Mouse (Mus musculus): Measurements from ENCODE around the gene Eef2k. TPM values are rescaled to one million over a fixed set of nuclear protein-coding genes. Genes with fewer than 3 reads are reported as not detected.

Gene Eef2k
- polyA plus RNA-seq, 1 experiment from 2014 or later = 54.1 TPM

DNA sequence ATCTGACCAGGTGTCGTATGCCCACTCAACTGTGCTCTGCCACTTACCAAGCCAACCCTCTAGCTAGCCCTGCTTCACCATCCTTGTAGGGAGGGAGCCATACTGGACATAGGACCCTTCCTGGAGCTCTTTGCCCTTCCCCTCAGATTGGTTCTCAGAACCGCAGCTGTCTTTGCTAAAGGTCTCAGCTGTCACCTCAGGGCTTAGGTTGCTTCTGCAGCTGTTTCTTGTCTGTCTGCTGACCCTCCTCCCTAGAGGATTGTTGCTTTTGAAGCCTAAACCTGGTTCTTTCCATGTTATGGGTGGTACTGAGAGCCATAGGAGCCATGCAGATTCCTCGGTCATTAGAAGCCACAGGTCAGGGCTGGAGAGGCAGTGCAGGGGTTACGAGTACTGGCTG lies 40.0 kb downstream of the Eef2k start:
- 80% methylated on average over 4 of the region's 4 CpGs for WGBS
- Histone ChIP-seq H3K9ac (ENCODE audit: low read depth, low read length) (no peak overlapping the region), H3K27ac (ENCODE audit: low read length) (no peak overlapping the region), H3K4me3 (ENCODE audit: low read length) (no peak overlapping the region), H3K9me3 (ENCODE audit: control insufficient read depth, low read length) (no peaks in the 10 kb centered on the region), H3K36me3 (ENCODE audit: control insufficient read depth, insufficient read depth, low read length) (peaks cover 18% of the 10 kb centered on the region), H3K4me1 (ENCODE audit: control insufficient read depth, insufficient read depth, low read length) (no peaks in the 10 kb centered on the region), H3K4me2 (ENCODE audit: low read depth, low read length) (no peak overlapping the region), H3K27me3 (replicated peaks; ENCODE audit: control insufficient read depth, insufficient read depth, low read length) (no peaks in the 10 kb centered on the region)
- no peak for ATAC-seq

DNA sequence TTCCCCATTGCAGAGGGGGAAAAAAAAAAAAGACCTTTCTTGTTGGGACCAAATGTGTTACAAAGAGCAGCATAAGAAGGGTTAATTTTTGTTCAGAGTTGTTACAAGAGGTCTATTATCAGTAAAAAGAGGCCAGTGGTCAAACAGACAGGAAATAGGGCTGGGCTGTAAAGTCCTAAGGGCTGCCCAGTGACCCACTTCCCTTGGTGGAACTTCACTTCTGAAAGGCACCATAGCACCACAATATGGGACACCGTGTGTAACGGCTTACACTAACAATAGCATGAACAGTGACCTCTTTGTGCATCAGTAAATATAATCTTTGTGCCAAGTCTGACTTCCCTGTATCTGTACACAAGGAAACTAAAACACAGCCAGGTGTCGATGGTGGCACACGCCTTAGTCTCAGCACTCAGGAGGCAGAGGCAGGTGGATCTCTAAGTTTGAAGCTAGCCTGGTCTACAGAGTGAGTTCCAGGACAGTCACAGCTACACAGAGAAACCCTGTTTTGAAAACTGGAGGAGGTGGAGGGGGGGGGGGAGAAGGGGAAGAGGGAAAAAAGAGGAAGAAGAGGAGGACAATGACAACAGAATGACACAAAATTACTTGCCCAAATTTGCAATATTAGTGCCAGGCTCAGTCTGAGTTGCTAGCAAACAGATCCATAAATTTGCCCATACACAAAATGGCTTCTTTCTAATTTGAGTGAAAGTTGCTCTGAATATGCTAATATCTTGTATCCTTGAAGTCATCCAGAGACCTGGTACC lies 41.1 kb downstream of the Eef2k start:
- H3K4me2 ChIP-seq (ENCODE audit: low read depth, low read length) = no peak overlapping the region
- no peaks in the 10 kb centered on the region for H3K4me1 ChIP-seq (ENCODE audit: control insufficient read depth, insufficient read depth, low read length)
- ATAC-seq = no peak
- H3K4me3 ChIP-seq (ENCODE audit: low read length) = no peak overlapping the region
- H3K27me3 ChIP-seq (replicated peaks; ENCODE audit: control insufficient read depth, insufficient read depth, low read length) = no peaks in the 10 kb centered on the region
- H3K9ac ChIP-seq (ENCODE audit: low read depth, low read length) = no peak overlapping the region
- peaks cover 19% of the 10 kb centered on the region for H3K36me3 ChIP-seq (ENCODE audit: control insufficient read depth, insufficient read depth, low read length)
- WGBS = 83% methylated on average over 4 of the region's 4 CpGs
- no peak overlapping the region for H3K27ac ChIP-seq (ENCODE audit: low read length)
- H3K9me3 ChIP-seq (ENCODE audit: control insufficient read depth, low read length) = no peaks in the 10 kb centered on the region

DNA sequence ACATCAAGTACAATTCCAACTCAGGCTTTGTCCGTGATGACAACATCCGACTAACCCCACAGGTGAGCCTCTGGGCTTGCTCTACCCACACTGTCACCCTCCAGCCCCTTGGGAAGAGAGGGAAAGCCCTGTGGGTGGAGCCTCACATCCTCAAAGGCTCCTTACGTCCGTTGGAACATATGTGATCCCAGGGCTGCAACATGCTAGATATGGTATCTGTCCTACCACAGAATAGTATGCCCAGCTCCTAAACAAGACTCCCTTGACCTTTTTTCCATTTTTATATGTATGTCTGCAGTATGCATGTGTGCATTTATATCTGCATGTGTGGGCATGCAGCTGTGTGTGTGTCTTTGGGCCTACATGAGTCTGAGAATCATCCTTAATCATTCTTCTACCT lies 42.1 kb downstream of the Eef2k start:
- Histone ChIP-seq H3K27ac (ENCODE audit: low read length) (no peak overlapping the region), H3K36me3 (ENCODE audit: control insufficient read depth, insufficient read depth, low read length) (peaks cover 23% of the 10 kb centered on the region), H3K27me3 (replicated peaks; ENCODE audit: control insufficient read depth, insufficient read depth, low read length) (no peaks in the 10 kb centered on the region), H3K4me2 (ENCODE audit: low read depth, low read length) (no peak overlapping the region), H3K9ac (ENCODE audit: low read depth, low read length) (no peak overlapping the region), H3K4me3 (ENCODE audit: low read length) (no peak overlapping the region), H3K4me1 (ENCODE audit: control insufficient read depth, insufficient read depth, low read length) (no peaks in the 10 kb centered on the region), H3K9me3 (ENCODE audit: control insufficient read depth, low read length) (no peaks in the 10 kb centered on the region)
- 94% methylated on average over 4 of the region's 4 CpGs for WGBS
- ATAC-seq = no peak

DNA sequence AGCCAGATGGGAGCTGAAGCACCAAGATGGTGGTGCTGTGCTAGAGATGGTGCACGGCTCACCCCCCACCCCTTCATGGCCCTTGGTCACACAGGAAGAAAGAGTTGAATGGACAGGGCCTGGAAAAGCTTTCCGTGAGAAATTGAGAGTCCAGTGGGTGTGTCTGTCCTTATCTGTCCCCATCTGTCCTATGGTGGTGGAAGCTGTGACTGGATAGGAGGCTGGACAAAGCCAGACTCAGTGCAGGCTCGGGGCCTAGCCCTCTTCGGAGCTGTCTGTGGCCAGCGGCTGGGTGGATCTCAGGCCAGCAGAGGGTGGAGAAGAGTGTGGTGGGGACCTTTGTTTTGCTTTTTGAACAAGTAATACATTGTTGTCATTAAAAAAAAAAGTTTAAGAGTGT lies 50.5 kb downstream of the Eef2k start:
- peaks cover 21% of the 10 kb centered on the region for H3K36me3 ChIP-seq (ENCODE audit: control insufficient read depth, insufficient read depth, low read length)
- ATAC-seq = no peak

DNA sequence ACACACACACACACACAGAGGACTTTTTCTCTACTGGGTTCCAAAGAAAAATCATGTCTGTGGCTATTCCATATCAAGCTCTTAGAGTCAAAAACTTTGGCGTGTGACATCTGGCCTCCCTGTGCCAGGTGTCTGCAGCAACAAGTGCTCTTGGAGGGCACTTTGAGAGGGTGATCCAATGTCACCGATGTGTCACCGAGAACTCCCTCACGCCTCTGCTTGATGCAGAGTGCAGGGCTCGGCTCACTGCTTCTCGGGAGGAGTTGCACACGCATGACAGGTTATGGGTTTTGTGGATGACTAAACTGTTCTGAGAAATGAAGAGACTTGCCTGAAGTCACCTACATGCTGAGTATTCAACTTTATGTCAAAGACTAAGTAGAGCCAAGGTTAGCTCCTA lies 54.4 kb downstream of the Eef2k start:
- ATAC-seq = no peak
- Histone ChIP-seq H3K27me3 (replicated peaks; ENCODE audit: control insufficient read depth, insufficient read depth, low read length) (no peaks in the 10 kb centered on the region), H3K4me2 (ENCODE audit: low read depth, low read length) (no peak overlapping the region), H3K4me3 (ENCODE audit: low read length) (no peak overlapping the region), H3K4me1 (ENCODE audit: control insufficient read depth, insufficient read depth, low read length) (no peaks in the 10 kb centered on the region), H3K9me3 (ENCODE audit: control insufficient read depth, low read length) (no peaks in the 10 kb centered on the region), H3K36me3 (ENCODE audit: control insufficient read depth, insufficient read depth, low read length) (peaks cover 9% of the 10 kb centered on the region; the same call in 1 of the 2 replicates), H3K9ac (ENCODE audit: low read depth, low read length) (no peak overlapping the region), H3K27ac (ENCODE audit: low read length) (no peak overlapping the region)
- 93% methylated on average over 7 of the region's 7 CpGs for WGBS

More for the DNA sequence above, 50.5 kb downstream of the Eef2k start:
- Histone ChIP-seq H3K9me3 (ENCODE audit: control insufficient read depth, low read length) (no peaks in the 10 kb centered on the region), H3K4me1 (ENCODE audit: control insufficient read depth, insufficient read depth, low read length) (no peaks in the 10 kb centered on the region), H3K27me3 (replicated peaks; ENCODE audit: control insufficient read depth, insufficient read depth, low read length) (no peaks in the 10 kb centered on the region), H3K4me2 (ENCODE audit: low read depth, low read length) (no peak overlapping the region), H3K4me3 (ENCODE audit: low read length) (no peak overlapping the region), H3K27ac (ENCODE audit: low read length) (no peak overlapping the region), H3K9ac (ENCODE audit: low read depth, low read length) (no peak overlapping the region)
- WGBS = 77% methylated on average over 5 of the region's 5 CpGs

DNA sequence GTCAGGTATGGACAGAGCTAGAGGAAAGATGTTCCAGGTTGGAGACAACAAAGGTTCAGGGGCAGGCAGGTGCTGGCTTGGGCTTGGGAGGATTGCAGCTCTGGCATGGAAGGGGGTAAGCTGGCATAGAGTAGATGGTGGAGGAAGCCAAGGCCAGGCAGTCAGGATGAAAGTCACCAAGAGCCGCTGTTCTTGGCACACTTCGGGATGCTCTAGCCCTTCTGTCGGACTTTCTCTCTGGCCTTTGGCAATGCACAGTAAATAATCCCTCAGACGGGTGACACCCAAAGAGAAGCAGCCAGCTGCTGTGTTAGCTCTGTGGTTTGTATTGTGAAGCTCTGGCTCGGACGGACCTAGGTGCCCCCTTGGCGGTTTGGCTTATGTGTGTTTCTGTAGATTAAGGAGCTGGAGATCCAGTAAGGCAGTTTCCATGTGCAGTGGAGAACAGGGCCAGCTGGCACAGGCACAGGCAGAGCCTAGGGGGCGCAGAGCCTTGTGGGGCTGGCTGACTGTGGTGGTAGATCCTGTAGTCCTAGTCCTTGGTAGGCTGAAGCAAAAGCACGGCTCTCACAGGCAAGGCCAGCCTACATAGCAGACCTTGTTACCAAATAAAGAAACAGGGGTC lies 55.2 kb downstream of the Eef2k start:
- Histone ChIP-seq H3K4me1 (ENCODE audit: control insufficient read depth, insufficient read depth, low read length) (no peaks in the 10 kb centered on the region), H3K4me3 (ENCODE audit: low read length) (no peak overlapping the region), H3K27ac (ENCODE audit: low read length) (no peak overlapping the region), H3K9me3 (ENCODE audit: control insufficient read depth, low read length) (no peaks in the 10 kb centered on the region), H3K36me3 (ENCODE audit: control insufficient read depth, insufficient read depth, low read length) (peaks cover 8% of the 10 kb centered on the region; the same call in 1 of the 2 replicates), H3K27me3 (replicated peaks; ENCODE audit: control insufficient read depth, insufficient read depth, low read length) (no peaks in the 10 kb centered on the region), H3K4me2 (ENCODE audit: low read depth, low read length) (no peak overlapping the region), H3K9ac (ENCODE audit: low read depth, low read length) (no peak overlapping the region)
- WGBS = 75% methylated on average over 9 of the region's 9 CpGs
- no peak for ATAC-seq

DNA sequence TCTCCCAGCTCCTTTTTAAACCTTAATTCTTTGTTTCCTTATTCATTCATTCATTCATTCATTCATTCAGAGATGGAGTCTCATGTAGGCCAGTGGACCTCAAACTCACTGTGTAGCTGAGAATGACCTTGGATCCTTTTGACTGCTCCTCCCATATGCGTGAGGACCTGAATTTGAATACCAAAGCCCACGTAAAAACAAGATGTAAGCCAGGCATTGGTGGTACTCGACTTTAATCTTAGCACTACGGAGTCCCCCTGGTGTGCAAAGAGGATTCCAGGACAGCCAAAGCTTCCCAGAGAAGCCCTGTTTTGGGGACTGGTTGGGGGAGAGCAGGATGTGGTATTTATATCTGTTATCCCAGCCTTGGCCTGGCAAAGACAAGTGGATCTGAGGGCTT lies 57.6 kb downstream of the Eef2k start:
- Histone ChIP-seq H3K4me1 (ENCODE audit: control insufficient read depth, insufficient read depth, low read length) (no peaks in the 10 kb centered on the region), H3K36me3 (ENCODE audit: control insufficient read depth, insufficient read depth, low read length) (peaks cover 2% of the 10 kb centered on the region; the same call in 1 of the 2 replicates), H3K9ac (ENCODE audit: low read depth, low read length) (no peak overlapping the region), H3K9me3 (ENCODE audit: control insufficient read depth, low read length) (no peaks in the 10 kb centered on the region), H3K4me2 (ENCODE audit: low read depth, low read length) (no peak overlapping the region), H3K4me3 (ENCODE audit: low read length) (no peak overlapping the region), H3K27ac (ENCODE audit: low read length) (no peak overlapping the region), H3K27me3 (replicated peaks; ENCODE audit: control insufficient read depth, insufficient read depth, low read length) (no peaks in the 10 kb centered on the region)
- ATAC-seq = no peak
- WGBS = 76% methylated on average over 4 of the region's 4 CpGs

DNA sequence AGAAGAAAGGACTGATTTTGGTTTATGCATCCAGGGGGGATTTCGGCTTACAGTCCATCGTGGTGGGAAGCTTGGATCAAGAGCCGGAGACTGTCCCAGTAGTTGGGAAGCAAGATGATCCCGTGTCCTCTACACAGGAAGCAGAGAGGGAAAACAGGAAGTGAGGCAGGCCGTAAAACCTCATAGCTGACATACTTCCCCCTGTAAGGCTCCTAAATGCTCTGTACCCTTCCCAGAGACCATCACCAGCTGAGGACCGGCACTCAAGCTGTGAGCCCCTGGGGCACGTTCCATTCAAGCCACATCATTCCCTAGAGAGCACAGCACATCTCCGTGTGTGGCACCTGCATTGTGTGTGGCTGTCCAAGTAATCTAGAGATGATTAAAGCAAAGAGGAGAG lies 59.1 kb downstream of the Eef2k start:
- no peak overlapping the region for H3K4me3 ChIP-seq (ENCODE audit: low read length)
- ATAC-seq = no peak
- no peaks in the 10 kb centered on the region for H3K27me3 ChIP-seq (replicated peaks; ENCODE audit: control insufficient read depth, insufficient read depth, low read length)
- H3K9ac ChIP-seq (ENCODE audit: low read depth, low read length) = no peak overlapping the region
- no peaks in the 10 kb centered on the region for H3K9me3 ChIP-seq (ENCODE audit: control insufficient read depth, low read length)
- H3K36me3 ChIP-seq (ENCODE audit: control insufficient read depth, insufficient read depth, low read length) = no peaks in the 10 kb centered on the region; the same call in none of the 2 replicates
- no peak overlapping the region for H3K4me2 ChIP-seq (ENCODE audit: low read depth, low read length)
- WGBS = 59% methylated on average over 8 of the region's 8 CpGs
- H3K4me1 ChIP-seq (ENCODE audit: control insufficient read depth, insufficient read depth, low read length) = no peaks in the 10 kb centered on the region
- H3K27ac ChIP-seq (ENCODE audit: low read length) = no peak overlapping the region

DNA sequence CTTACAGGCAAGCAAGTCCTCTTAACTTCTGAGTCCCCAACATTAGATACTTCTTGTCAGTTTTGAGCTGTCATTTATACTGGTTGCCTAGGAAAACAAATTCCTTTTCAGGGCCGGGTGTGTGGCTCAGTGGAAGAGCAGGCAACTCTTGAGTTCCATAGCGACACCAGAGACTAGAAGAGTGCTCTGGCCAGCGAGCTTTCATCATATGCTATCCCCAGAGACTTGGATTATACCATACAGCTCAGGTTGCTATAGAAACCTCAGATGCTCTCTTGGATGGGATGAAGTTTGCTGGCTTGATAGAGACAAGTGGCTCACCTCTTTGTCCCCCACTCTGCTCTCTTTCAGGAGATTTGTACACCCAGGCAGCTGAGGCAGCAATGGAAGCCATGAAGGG lies 60.3 kb downstream of the Eef2k start:
- ATAC-seq = no peak
- Histone ChIP-seq H3K36me3 (ENCODE audit: control insufficient read depth, insufficient read depth, low read length) (no peaks in the 10 kb centered on the region; the same call in none of the 2 replicates), H3K4me2 (ENCODE audit: low read depth, low read length) (no peak overlapping the region), H3K4me1 (ENCODE audit: control insufficient read depth, insufficient read depth, low read length) (no peaks in the 10 kb centered on the region), H3K27ac (ENCODE audit: low read length) (no peak overlapping the region), H3K27me3 (replicated peaks; ENCODE audit: control insufficient read depth, insufficient read depth, low read length) (no peaks in the 10 kb centered on the region), H3K4me3 (ENCODE audit: low read length) (no peak overlapping the region), H3K9ac (ENCODE audit: low read depth, low read length) (no peak overlapping the region), H3K9me3 (ENCODE audit: control insufficient read depth, low read length) (no peaks in the 10 kb centered on the region)
- 60% methylated on average over 3 of the region's 3 CpGs for WGBS

Data from intestine, embryonic 16.5 days (tissue).